Mouse (Mus musculus) embryonic facial prominence, embryonic 13.5 days (tissue): Measurements from ENCODE around the gene Ktn1. TPM values are rescaled to one million over a fixed set of nuclear protein-coding genes. Genes with fewer than 3 reads are reported as not detected.
A peak's percentile ranks its signal among the peaks of the same experiment; 100 is the strongest.

Experiments used
- ATAC-seq: fragments of 200-750 bp; cut with Nextera tagmentation; 2 replicates; pipeline ENCODE4 v1.8.0; 2017; ENCODE audit warnings: low read depth; ENCODE audit not compliant: insufficient number of reproducible peaks, insufficient read depth, low FRiP score, low TSS enrichment
- H3K27ac ChIP-seq: fragments of 300-500 bp; sonication (generic); 2 replicates; pipeline ENCODE4 v1.5.1; 2015; ENCODE audit warnings: moderate library complexity, mild to moderate bottlenecking, inconsistent platforms
- H3K27me3 ChIP-seq: fragments of 300-500 bp; sonication (generic); 2 replicates; pipeline ENCODE4 v1.6.1; 2015; ENCODE audit warnings: mild to moderate bottlenecking, inconsistent platforms
- H3K36me3 ChIP-seq: fragments of 300-500 bp; sonication (generic); 2 replicates; pipeline ENCODE4 v1.6.1; 2015; ENCODE audit warnings: mild to moderate bottlenecking, inconsistent platforms
- H3K4me1 ChIP-seq: fragments of 300-500 bp; sonication (generic); 2 replicates; pipeline ENCODE4 v1.6.1; 2015; ENCODE audit warnings: inconsistent platforms
- H3K4me2 ChIP-seq: fragments of 300-500 bp; sonication (generic); 2 replicates; pipeline ENCODE4 v1.6.1; 2015; ENCODE audit warnings: moderate library complexity, mild to moderate bottlenecking, inconsistent platforms
- H3K4me3 ChIP-seq: fragments of 300-500 bp; sonication (generic); 2 replicates; pipeline ENCODE4 v1.5.1; 2015; ENCODE audit warnings: mild to moderate bottlenecking, inconsistent platforms
- H3K9ac ChIP-seq: fragments of 300-500 bp; sonication (generic); 2 replicates; pipeline ENCODE4 v1.6.1; 2015; ENCODE audit warnings: mild to moderate bottlenecking, inconsistent platforms
- H3K9me3 ChIP-seq: fragments of 300-500 bp; sonication (generic); 2 replicates; pipeline ENCODE4 v1.6.1; 2016; ENCODE audit warnings: inconsistent platforms
- WGBS: fragments of 180-500 bp; shearing (Covaris S2); methylation state at CpG from one replicate; pipeline ENCODE4 v1.1.7; 2015; ENCODE audit warnings: mixed read lengths; 5-methylcytosine and 5-hydroxymethylcytosine counted together
- polyA plus RNA-seq: library from polyadenylated mRNA; unstranded; fragments of >200 nt; fragmentation: Nextera tagmentation; extraction: Ambion mirVana; gene quantifications from 2 replicates; pipeline ENCODE4 v1.2.1, GENCODE M21; 2015

Gene Ktn1
- polyA plus RNA-seq = 62.4 and 65.0 TPM in 2 replicates

GRCm38 (mm10) chr14:47648218-47648617, at the start of gene Ktn1:
Gene Ktn1, plus strand, starts transcription at chr14:47648448.
- peak within 1 kb of the TSS; percentile 99 for H3K4me3 ChIP-seq
- ATAC-seq = no peak
- no peaks in the 10 kb centered on the region for H3K9me3 ChIP-seq
- H3K36me3 ChIP-seq = no peaks in the 10 kb centered on the region
- H3K27ac ChIP-seq = peak within 1 kb of the TSS; percentile 92
- H3K4me2 ChIP-seq = peak within 1 kb of the TSS; percentile 78
- 42% methylated on average over 5 of the region's 5 CpGs for WGBS
- peak within 1 kb of the TSS; percentile 96 for H3K9ac ChIP-seq
- no peaks in the 10 kb centered on the region for H3K27me3 ChIP-seq
- H3K4me1 ChIP-seq = peaks cover 9% of the 10 kb centered on the region

DNA sequence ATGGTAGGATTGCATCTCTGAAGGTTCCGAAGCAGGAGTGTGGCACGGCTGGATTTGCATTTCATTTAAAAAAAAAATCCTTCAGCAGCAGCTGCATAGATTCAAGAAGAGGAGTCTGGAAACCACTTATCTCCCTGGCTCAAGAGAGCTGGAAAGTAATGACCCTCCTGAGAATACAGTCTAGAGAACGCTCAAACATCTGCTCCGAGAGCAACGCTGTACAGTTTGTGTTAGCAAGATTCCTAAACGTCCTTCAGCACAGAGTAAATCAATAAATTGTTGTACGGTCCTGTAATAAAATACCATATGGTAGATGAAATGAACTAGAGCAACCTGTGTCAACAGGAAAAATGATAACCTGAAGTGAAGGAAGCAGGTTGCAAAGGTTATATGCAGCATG, 35.0 kb upstream of the Ktn1 start:
- H3K9ac ChIP-seq = no peak overlapping the region
- H3K4me1 ChIP-seq = no peaks in the 10 kb centered on the region
- 70% methylated on average over 7 of the region's 7 CpGs for WGBS
- no peak overlapping the region for H3K27ac ChIP-seq
- H3K4me3 ChIP-seq = no peak overlapping the region
- no peak overlapping the region for H3K4me2 ChIP-seq
- H3K9me3 ChIP-seq = no peaks in the 10 kb centered on the region
- no peaks in the 10 kb centered on the region for H3K36me3 ChIP-seq
- H3K27me3 ChIP-seq = no peaks in the 10 kb centered on the region
- ATAC-seq = no peak

DNA sequence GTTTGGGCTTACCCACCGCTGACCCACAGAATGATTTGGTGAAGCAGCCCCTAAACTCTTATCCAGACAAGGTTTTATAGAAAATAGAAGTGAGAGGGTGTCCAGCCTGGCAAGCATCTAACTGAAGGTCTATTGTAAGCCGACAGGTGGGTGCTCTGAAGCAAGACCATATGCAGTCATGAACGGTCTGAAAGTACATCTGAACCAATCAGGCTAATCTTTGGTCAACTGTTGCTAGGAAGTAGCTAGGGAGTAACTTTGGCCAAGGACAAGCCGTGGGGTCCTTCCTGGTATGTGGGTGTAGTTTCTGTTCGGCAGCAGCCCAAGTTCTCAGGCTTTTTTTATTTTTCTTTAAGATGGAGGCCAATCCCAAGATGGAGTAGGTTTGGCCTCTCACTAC, 29.4 kb upstream of the Ktn1 start:
- Histone ChIP-seq H3K36me3 (no peaks in the 10 kb centered on the region), H3K27ac (no peak overlapping the region), H3K9me3 (no peaks in the 10 kb centered on the region), H3K4me3 (no peak overlapping the region), H3K4me2 (no peak overlapping the region), H3K4me1 (no peaks in the 10 kb centered on the region), H3K27me3 (no peaks in the 10 kb centered on the region), H3K9ac (no peak overlapping the region)
- no peak for ATAC-seq
- 90% methylated on average over 5 of the region's 5 CpGs for WGBS

DNA sequence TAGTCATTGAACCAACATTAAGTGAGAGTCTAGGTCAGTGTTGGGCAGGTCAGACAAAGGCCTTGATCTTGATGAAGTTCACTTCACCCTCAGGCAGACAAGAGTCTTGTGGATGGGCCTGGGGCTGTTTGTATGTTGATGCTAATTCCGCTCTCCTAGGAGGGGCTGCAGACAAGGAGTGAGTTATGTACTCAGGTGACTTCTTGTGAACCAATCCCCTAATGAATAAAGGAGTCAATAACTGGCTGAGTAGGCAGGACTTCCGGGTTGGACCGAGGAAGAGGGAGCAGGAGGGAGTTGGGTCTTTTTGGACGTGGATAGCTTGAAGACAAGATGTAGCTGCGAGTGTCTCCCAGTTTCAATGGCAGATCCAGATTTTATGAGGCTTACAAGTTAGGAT, 26.3 kb upstream of the Ktn1 start:
- Histone ChIP-seq H3K9ac (no peak overlapping the region), H3K4me2 (no peak overlapping the region), H3K36me3 (no peaks in the 10 kb centered on the region), H3K9me3 (no peaks in the 10 kb centered on the region), H3K27me3 (no peaks in the 10 kb centered on the region), H3K4me1 (peaks cover 7% of the 10 kb centered on the region; the same call in 1 of the 2 replicates), H3K27ac (no peak overlapping the region), H3K4me3 (no peak overlapping the region)
- WGBS = 85% methylated on average over 5 of the region's 5 CpGs
- ATAC-seq = no peak

GRCm38 (mm10) chr14:47624837-47625236, 23.4 kb upstream of the Ktn1 start:
- Histone ChIP-seq H3K9me3 (no peaks in the 10 kb centered on the region), H3K4me2 (peak overlapping the region; percentile 22), H3K27ac (no peak overlapping the region), H3K36me3 (no peaks in the 10 kb centered on the region), H3K4me1 (peaks cover 7% of the 10 kb centered on the region; the same call in 1 of the 2 replicates), H3K4me3 (no peak overlapping the region), H3K9ac (no peak overlapping the region), H3K27me3 (no peaks in the 10 kb centered on the region)
- no peak for ATAC-seq
- 62% methylated on average over 3 of the region's 3 CpGs for WGBS

- WGBS = 85% methylated on average over 4 of the region's 4 CpGs
- Histone ChIP-seq H3K9ac (no peak overlapping the region), H3K4me2 (no peak overlapping the region), H3K27ac (no peak overlapping the region), H3K36me3 (no peaks in the 10 kb centered on the region), H3K4me3 (no peak overlapping the region), H3K27me3 (no peaks in the 10 kb centered on the region), H3K9me3 (no peaks in the 10 kb centered on the region), H3K4me1 (peaks cover 7% of the 10 kb centered on the region; the same call in 1 of the 2 replicates)
- ATAC-seq = no peak
Measured at GRCm38 (mm10) chr14:47626143-47626542, 22.1 kb upstream of the Ktn1 start.

DNA sequence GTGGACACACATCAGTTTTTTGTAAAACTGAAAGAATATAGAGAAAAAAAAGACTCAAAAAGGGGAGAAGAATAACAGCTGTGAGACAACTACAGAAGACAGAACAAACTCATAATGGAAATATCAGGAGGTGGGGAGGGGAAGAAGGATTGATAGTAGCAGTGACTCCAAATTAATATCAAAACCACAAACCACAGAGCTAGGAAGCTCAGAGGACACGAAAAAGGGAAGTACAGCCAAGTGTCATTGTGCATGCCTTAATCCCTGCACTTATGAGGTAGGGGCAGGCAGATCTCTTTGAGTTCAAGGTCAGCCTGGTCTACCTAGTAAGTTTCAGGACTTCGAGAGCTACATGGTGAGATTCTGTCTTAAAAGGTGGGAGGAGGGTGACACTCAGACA, 21.4 kb upstream of the Ktn1 start:
- Histone ChIP-seq H3K36me3 (no peaks in the 10 kb centered on the region), H3K27me3 (no peaks in the 10 kb centered on the region; the same call in 1 of the 2 replicates), H3K9me3 (no peaks in the 10 kb centered on the region), H3K4me1 (peaks cover 7% of the 10 kb centered on the region; the same call in 1 of the 2 replicates), H3K4me3 (no peak overlapping the region), H3K27ac (no peak overlapping the region), H3K9ac (no peak overlapping the region), H3K4me2 (no peak overlapping the region)
- no peak for ATAC-seq
- WGBS = 68% methylated on average over 2 of the region's 2 CpGs

- no peaks in the 10 kb centered on the region for H3K36me3 ChIP-seq
- peaks cover 7% of the 10 kb centered on the region; the same call in 1 of the 2 replicates for H3K4me1 ChIP-seq
- no peak overlapping the region for H3K4me3 ChIP-seq
- H3K9ac ChIP-seq = no peak overlapping the region
- no peak overlapping the region for H3K27ac ChIP-seq
- no peak overlapping the region for H3K4me2 ChIP-seq
- H3K27me3 ChIP-seq = no peaks in the 10 kb centered on the region; the same call in 1 of the 2 replicates
- ATAC-seq = no peak
- 89% methylated on average over 5 of the region's 5 CpGs for WGBS
- H3K9me3 ChIP-seq = no peaks in the 10 kb centered on the region
Measured at GRCm38 (mm10) chr14:47627360-47627759, 20.9 kb upstream of the Ktn1 start.

DNA sequence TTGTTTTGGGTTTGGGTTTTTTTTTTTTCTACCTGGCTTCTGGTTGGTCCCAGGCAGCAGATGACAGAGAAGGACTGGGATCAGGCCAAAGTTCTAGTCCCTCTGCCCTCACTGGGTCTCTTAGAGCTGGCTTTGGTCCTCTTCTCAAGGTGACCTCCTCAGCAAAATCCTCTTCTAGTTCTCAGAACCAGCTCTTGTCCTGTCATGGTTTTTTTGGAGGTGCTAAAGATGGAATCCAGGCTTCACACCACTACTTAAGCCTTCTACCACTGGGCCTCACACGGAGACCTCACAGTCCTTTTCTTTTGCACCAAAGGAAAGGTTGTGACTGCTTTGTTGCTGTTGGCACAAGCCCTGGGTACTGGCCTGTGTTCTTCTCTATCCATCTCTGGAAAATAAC, 15.8 kb upstream of the Ktn1 start:
- no peaks in the 10 kb centered on the region for H3K36me3 ChIP-seq
- no peak overlapping the region for H3K4me2 ChIP-seq
- peaks cover 21% of the 10 kb centered on the region for H3K4me1 ChIP-seq
- ATAC-seq = no peak
- H3K27me3 ChIP-seq = no peaks in the 10 kb centered on the region; the same call in 1 of the 2 replicates
- WGBS = 94% methylated on average over 1 of the region's 1 CpGs
- H3K9me3 ChIP-seq = no peaks in the 10 kb centered on the region
- H3K9ac ChIP-seq = no peak overlapping the region
- H3K4me3 ChIP-seq = no peak overlapping the region
- H3K27ac ChIP-seq = no peak overlapping the region

- Histone ChIP-seq H3K27ac (no peak overlapping the region), H3K27me3 (no peaks in the 10 kb centered on the region; the same call in 1 of the 2 replicates)
- 28% methylated on average over 9 of the region's 9 CpGs for WGBS
Measured at GRCm38 (mm10) chr14:47634410-47634809, 13.8 kb upstream of the Ktn1 start.

GRCm38 (mm10) chr14:47634846-47635245, 13.4 kb upstream of the Ktn1 start:
- H3K27ac ChIP-seq = no peak overlapping the region
- 46% methylated on average over 7 of the region's 7 CpGs for WGBS
- H3K4me1 ChIP-seq = peaks cover 21% of the 10 kb centered on the region
- peak overlapping the region; percentile 35 for H3K4me2 ChIP-seq
- no peaks in the 10 kb centered on the region for H3K9me3 ChIP-seq
- peak; percentile 37; the same call in 1 of the 2 replicates for ATAC-seq
- no peak overlapping the region for H3K9ac ChIP-seq
- H3K27me3 ChIP-seq = no peaks in the 10 kb centered on the region; the same call in 1 of the 2 replicates
- no peaks in the 10 kb centered on the region for H3K36me3 ChIP-seq
- H3K4me3 ChIP-seq = no peak overlapping the region

More at GRCm38 (mm10) chr14:47634410-47634809, 13.8 kb upstream of the Ktn1 start:
- Histone ChIP-seq H3K9ac (no peak overlapping the region), H3K36me3 (no peaks in the 10 kb centered on the region), H3K4me1 (peaks cover 21% of the 10 kb centered on the region), H3K9me3 (no peaks in the 10 kb centered on the region), H3K4me3 (no peak overlapping the region), H3K4me2 (peak overlapping the region; percentile 35)
- peak; percentile 20; the same call in 1 of the 2 replicates for ATAC-seq

DNA sequence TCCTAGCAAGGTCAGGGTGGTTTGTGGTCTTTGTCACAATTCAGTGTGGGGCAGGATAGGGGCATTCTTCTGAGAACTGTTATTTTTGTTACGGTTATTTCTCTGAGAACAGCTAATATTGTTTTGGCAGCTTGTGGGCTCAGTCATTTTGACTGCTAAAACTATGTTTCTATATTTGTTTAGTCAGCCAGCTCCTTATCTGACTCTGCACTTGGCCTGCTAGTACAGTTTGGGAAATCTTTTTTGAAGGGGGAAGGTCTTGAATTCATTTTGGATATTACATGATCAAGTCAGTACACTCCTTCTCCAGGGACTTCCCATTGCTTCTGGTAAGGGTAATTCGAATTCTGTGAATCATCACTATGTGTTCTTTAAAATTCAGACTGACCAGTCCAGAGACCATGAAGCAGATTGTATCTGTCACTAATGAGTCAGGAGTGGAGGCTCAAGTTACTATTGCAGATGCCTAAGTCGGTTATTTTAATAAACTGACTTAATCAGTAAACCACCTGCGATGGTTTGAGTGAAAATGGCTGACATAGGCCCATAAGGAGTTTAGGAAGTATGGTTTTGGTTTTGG, 9.8 kb upstream of the Ktn1 start:
- H3K27ac ChIP-seq = no peak overlapping the region

More for the DNA sequence above, 9.8 kb upstream of the Ktn1 start:
- H3K4me3 ChIP-seq = no peak overlapping the region
- no peak overlapping the region for H3K9ac ChIP-seq
- WGBS = 58% methylated on average over 4 of the region's 4 CpGs
- no peak for ATAC-seq
- H3K9me3 ChIP-seq = no peaks in the 10 kb centered on the region
- no peaks in the 10 kb centered on the region for H3K36me3 ChIP-seq
- no peaks in the 10 kb centered on the region for H3K27me3 ChIP-seq
- H3K4me1 ChIP-seq = peaks cover 21% of the 10 kb centered on the region
- no peak overlapping the region for H3K4me2 ChIP-seq
